Mouse (Mus musculus) gastrocnemius, postnatal 36 days (tissue): ENCODE measurements around the gene Mia3. TPM values are rescaled to one million over a fixed set of nuclear protein-coding genes. Genes with fewer than 3 reads are reported as not detected.
"Not testable (repeated sequence)": the region's sequence is repeated elsewhere in the genome, so short reads cannot be mapped to it uniquely, and the experiment has no call there.

Experiments
- DNase-seq, 2 experiments: peaks; one replicate each; pipeline ENCODE4 v3.0.0; 2022
- intact Hi-C: fragments of 180-260 bp; cut with DNase I; formaldehyde crosslinking; loops from one replicate; pipeline ENCODE4 v1.15.1; 2025
- long read RNA-seq, 2 experiments: library from polyadenylated mRNA; stranded (forward); transcript quantifications; one replicate each; pipeline ENCODE4 v2.0.0; 2021
- total RNA-seq, 2 experiments: library from RNA; stranded (reverse); gene quantifications; 2 replicates each; pipeline ENCODE4 v1.2.3; 2021

Gene Mia3
- total RNA-seq: 100 to 1,000 TPM; 151 to 180 TPM
- long read RNA-seq, experiment 1, partial matches to known transcripts: 7 of 12 reads
- long read RNA-seq, experiment 1, other reads (novel, unspliced or antisense): 5 of 12 reads
- long read RNA-seq, experiment 2, partial matches to known transcripts: 0 of 1 reads
- long read RNA-seq, experiment 2, other reads (novel, unspliced or antisense): 1 of 1 reads

GRCm38 (mm10) chr1:183369427-183370014 lies at the start of gene Mia3:
TSS of gene Mia3 (minus strand) at chr1:183369553.
- intact Hi-C loops: no loop called here

GRCm38 (mm10) chr1:183417873-183418272 lies 48.5 kb upstream of the Mia3 start, which contains the start of gene Hhipl2:
TSS of gene Hhipl2 (plus strand) at chr1:183418215.
- intact Hi-C loops: no loop called here
- no peak for DNase-seq

More at GRCm38 (mm10) chr1:183369427-183370014, at the start of gene Mia3:
- DNase-seq: peak; percentile 93 to 94

- DNase-seq: no peak
- intact Hi-C loops: no loop called here
Observed at GRCm38 (mm10) chr1:183414081-183414727, 44.9 kb upstream of the Mia3 start.

GRCm38 (mm10) chr1:183403396-183403795 lies 34.0 kb upstream of the Mia3 start:
- intact Hi-C loops: no loop called here
- no peak for DNase-seq

GRCm38 (mm10) chr1:183388426-183389406 lies 19.4 kb upstream of the Mia3 start, which contains the start of gene Taf1a:
TSS of gene Taf1a (plus strand) at chr1:183388981.
- intact Hi-C loops: no loop called here

GRCm38 (mm10) chr1:183387421-183387820 lies 18.1 kb upstream of the Mia3 start:
- DNase-seq, intact Hi-C loops: not testable (repeated sequence)

More at GRCm38 (mm10) chr1:183388426-183389406, 19.4 kb upstream of the Mia3 start, which contains the start of gene Taf1a:
- peak; percentile 82 to 88 for DNase-seq

GRCm38 (mm10) chr1:183382621-183383020 lies 13.3 kb upstream of the Mia3 start:
- DNase-seq: no peak
- intact Hi-C loops: no loop called here

- DNase-seq: no peak
- intact Hi-C loops: no loop called here
Observed at GRCm38 (mm10) chr1:183381816-183382215, 12.5 kb upstream of the Mia3 start.

- DNase-seq, intact Hi-C loops: not testable (repeated sequence)
Observed at GRCm38 (mm10) chr1:183379376-183379775, 10.0 kb upstream of the Mia3 start.

GRCm38 (mm10) chr1:183378321-183378941 lies 9.1 kb upstream of the Mia3 start:
- intact Hi-C loops: no loop called here
- DNase-seq: peak in 1 of 2 experiments; percentile 25

GRCm38 (mm10) chr1:183377045-183377444 lies 7.7 kb upstream of the Mia3 start:
- no peak for DNase-seq
- intact Hi-C loops: no loop called here

GRCm38 (mm10) chr1:183374728-183375127 lies 5.4 kb upstream of the Mia3 start:
- no peak for DNase-seq
- intact Hi-C loops: no loop called here

- DNase-seq: peak in 1 of 2 experiments; percentile 29
- intact Hi-C loops: no loop called here
Observed at GRCm38 (mm10) chr1:183368601-183369400, 552 bp downstream of the Mia3 start.

- no peak for DNase-seq
- intact Hi-C loops: loop anchor here (2.0 kb wide), 1 partner anchor 66 kb away; no protein-coding TSS in a partner anchor
Observed at GRCm38 (mm10) chr1:183366361-183366760, 3.0 kb downstream of the Mia3 start.

- DNase-seq: no peak
- intact Hi-C loops: no loop called here
Observed at GRCm38 (mm10) chr1:183363577-183363867, 5.8 kb downstream of the Mia3 start.

- intact Hi-C loops: no loop called here
- DNase-seq: no peak
Observed at GRCm38 (mm10) chr1:183362729-183363576, 6.4 kb downstream of the Mia3 start.

- intact Hi-C loops: no loop called here
Observed at GRCm38 (mm10) chr1:183362301-183362700, 7.1 kb downstream of the Mia3 start.

GRCm38 (mm10) chr1:183358901-183359300 lies 10.5 kb downstream of the Mia3 start:
- intact Hi-C loops: no loop called here
- DNase-seq: no peak

More at GRCm38 (mm10) chr1:183362301-183362700, 7.1 kb downstream of the Mia3 start:
- DNase-seq: no peak
